Mouse (Mus musculus) liver, adult 2 months (tissue): ENCODE results near the gene Unc50.

Source experiments
- CTCF ChIP-seq: fragments of 200-500 bp; IDR thresholded peaks from 2 replicates; pipeline ENCODE4 v1.5.1; 2011; ENCODE audit warnings: low read depth, low read length, control low read depth
- POLR2A ChIP-seq: fragments of 200-500 bp; IDR thresholded peaks from 2 replicates; pipeline ENCODE4 v1.6.1; 2011; ENCODE audit warnings: low read length, control low read depth; ENCODE audit not compliant: insufficient read depth; ENCODE audit errors: extremely low read depth

DNA sequence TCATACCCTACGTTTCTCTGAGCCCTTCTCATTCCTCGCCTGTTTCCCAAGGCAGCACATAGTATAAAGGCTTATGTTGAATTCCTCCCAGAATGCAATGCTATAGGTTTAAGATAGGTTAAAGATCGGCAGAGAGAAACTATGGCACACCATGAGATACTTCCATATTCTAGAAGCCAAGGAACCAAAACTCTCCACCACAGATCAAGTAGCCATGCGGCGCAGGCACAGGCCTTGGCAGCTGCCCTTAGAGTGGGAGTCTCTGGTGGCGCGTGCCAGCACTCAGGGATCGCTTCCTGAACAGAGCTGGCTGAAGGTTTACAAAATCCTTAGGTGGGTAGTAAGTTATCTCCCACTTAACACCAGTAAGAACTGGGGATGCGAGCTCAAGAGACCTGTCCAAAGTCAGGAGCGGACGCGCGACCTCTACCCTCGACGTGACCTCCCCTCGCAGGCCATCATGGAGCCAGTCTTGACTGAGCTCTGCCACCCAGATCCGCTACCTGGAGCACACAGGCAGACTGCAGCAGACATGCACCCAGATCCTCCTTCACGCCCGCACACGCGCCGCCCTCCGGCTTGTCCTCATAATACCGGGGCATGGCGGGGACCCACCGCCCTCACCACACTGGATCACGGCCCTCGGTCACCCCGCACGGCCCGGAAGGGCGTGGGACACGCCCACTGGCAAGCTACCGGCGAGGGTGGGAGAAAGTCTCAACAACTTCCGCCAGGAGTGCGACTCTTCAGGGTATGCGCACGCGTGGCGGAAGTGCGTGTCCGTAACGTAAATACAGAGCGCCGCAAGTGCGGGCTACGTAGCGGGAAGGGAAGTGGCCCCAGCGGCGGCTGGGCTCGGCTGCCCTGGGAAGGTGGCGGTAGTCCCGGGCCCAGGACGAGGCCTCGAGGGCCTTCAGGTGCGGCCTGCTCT lies at the start of gene Unc50, which contains the start of gene Coa5:
- TF ChIP-seq POLR2A: peak; percentile 76
- no peak for TF ChIP-seq CTCF
